Mouse (Mus musculus): ENCODE measurements around the gene Scimp. TPM values are rescaled to one million over a fixed set of nuclear protein-coding genes. Genes with fewer than 3 reads are reported as not detected.

The Scimp gene
- total RNA-seq, 2 experiments from 2014 or later: not detected

GRCm38 (mm10) chr11:70811471-70812240 lies 730 bp downstream of the Scimp start:
- DNase-seq (ENCODE audit: low spot score in 2 of 2): no peak

GRCm38 (mm10) chr11:70811041-70811440 lies 1.3 kb downstream of the Scimp start:
- no peak for DNase-seq (ENCODE audit: low spot score in 2 of 2)

- DNase-seq (ENCODE audit: low spot score in 2 of 2): no peak
Measured at GRCm38 (mm10) chr11:70809011-70809410, 3.4 kb downstream of the Scimp start.

GRCm38 (mm10) chr11:70808101-70808500 lies 4.3 kb downstream of the Scimp start:
- DNase-seq (ENCODE audit: low spot score in 2 of 2): no peak

GRCm38 (mm10) chr11:70807630-70808029 lies 4.8 kb downstream of the Scimp start:
- DNase-seq (ENCODE audit: low spot score in 2 of 2): no peak

GRCm38 (mm10) chr11:70806697-70807096 lies 5.7 kb downstream of the Scimp start:
- DNase-seq (ENCODE audit: low spot score in 2 of 2): no peak

GRCm38 (mm10) chr11:70805641-70806175 lies 6.7 kb downstream of the Scimp start:
- DNase-seq (ENCODE audit: low spot score in 2 of 2): no peak

- no peak for DNase-seq (ENCODE audit: low spot score in 2 of 2)
Measured at GRCm38 (mm10) chr11:70804395-70804794, 8.0 kb downstream of the Scimp start.

GRCm38 (mm10) chr11:70803711-70804200 lies 8.6 kb downstream of the Scimp start:
- no peak for DNase-seq (ENCODE audit: low spot score in 2 of 2)

- DNase-seq (ENCODE audit: low spot score in 2 of 2): no peak
Measured at GRCm38 (mm10) chr11:70802865-70803261, 9.5 kb downstream of the Scimp start.

- DNase-seq (ENCODE audit: low spot score in 2 of 2): no peak
Measured at GRCm38 (mm10) chr11:70802208-70802864, 10.1 kb downstream of the Scimp start.

GRCm38 (mm10) chr11:70792409-70792808 lies 20.0 kb downstream of the Scimp start:
- no peak for DNase-seq (ENCODE audit: low spot score in 2 of 2)

- DNase-seq (ENCODE audit: low spot score in 2 of 2): no peak
Measured at GRCm38 (mm10) chr11:70791676-70792075, 20.7 kb downstream of the Scimp start.

GRCm38 (mm10) chr11:70790874-70791551 lies 21.4 kb downstream of the Scimp start:
- DNase-seq (ENCODE audit: low spot score in 2 of 2): no peak

GRCm38 (mm10) chr11:70790426-70790825 lies 22.0 kb downstream of the Scimp start:
- DNase-seq (ENCODE audit: low spot score in 2 of 2): no peak

GRCm38 (mm10) chr11:70788972-70789655 lies 23.3 kb downstream of the Scimp start:
- DNase-seq (ENCODE audit: low spot score in 2 of 2): no peak

- no peak for DNase-seq (ENCODE audit: low spot score in 2 of 2)
Measured at GRCm38 (mm10) chr11:70787052-70787451, 25.3 kb downstream of the Scimp start.

GRCm38 (mm10) chr11:70785908-70786307 lies 26.5 kb downstream of the Scimp start:
- no peak for DNase-seq (ENCODE audit: low spot score in 2 of 2)

- peak in 1 of 2 experiments; percentile 41 for DNase-seq (ENCODE audit: low spot score in 2 of 2)
Measured at GRCm38 (mm10) chr11:70778058-70778457, 34.3 kb downstream of the Scimp start.

- DNase-seq (ENCODE audit: low spot score in 2 of 2): no peak
Measured at GRCm38 (mm10) chr11:70777634-70778033, 34.8 kb downstream of the Scimp start.

All from layer of hippocampus, postnatal 14 days (tissue).